Mouse (Mus musculus) embryonic facial prominence, embryonic 13.5 days (tissue): Measurements from ENCODE around the gene Dmrtb1. TPM values are rescaled to one million over a fixed set of nuclear protein-coding genes. Genes with fewer than 3 reads are reported as not detected.

ENCODE experiments used
- ATAC-seq: fragments of 200-750 bp; cut with Nextera tagmentation; 2 replicates; pipeline ENCODE4 v1.8.0; 2017; ENCODE audit warnings: low read depth; ENCODE audit not compliant: insufficient number of reproducible peaks, insufficient read depth, low FRiP score, low TSS enrichment
- H3K27ac ChIP-seq: fragments of 300-500 bp; sonication (generic); 2 replicates; pipeline ENCODE4 v1.5.1; 2015; ENCODE audit warnings: moderate library complexity, mild to moderate bottlenecking, inconsistent platforms
- H3K27me3 ChIP-seq: fragments of 300-500 bp; sonication (generic); 2 replicates; pipeline ENCODE4 v1.6.1; 2015; ENCODE audit warnings: mild to moderate bottlenecking, inconsistent platforms
- H3K36me3 ChIP-seq: fragments of 300-500 bp; sonication (generic); 2 replicates; pipeline ENCODE4 v1.6.1; 2015; ENCODE audit warnings: mild to moderate bottlenecking, inconsistent platforms
- H3K4me1 ChIP-seq: fragments of 300-500 bp; sonication (generic); 2 replicates; pipeline ENCODE4 v1.6.1; 2015; ENCODE audit warnings: inconsistent platforms
- H3K4me2 ChIP-seq: fragments of 300-500 bp; sonication (generic); 2 replicates; pipeline ENCODE4 v1.6.1; 2015; ENCODE audit warnings: moderate library complexity, mild to moderate bottlenecking, inconsistent platforms
- H3K4me3 ChIP-seq: fragments of 300-500 bp; sonication (generic); 2 replicates; pipeline ENCODE4 v1.5.1; 2015; ENCODE audit warnings: mild to moderate bottlenecking, inconsistent platforms
- H3K9ac ChIP-seq: fragments of 300-500 bp; sonication (generic); 2 replicates; pipeline ENCODE4 v1.6.1; 2015; ENCODE audit warnings: mild to moderate bottlenecking, inconsistent platforms
- H3K9me3 ChIP-seq: fragments of 300-500 bp; sonication (generic); 2 replicates; pipeline ENCODE4 v1.6.1; 2016; ENCODE audit warnings: inconsistent platforms
- WGBS: fragments of 180-500 bp; shearing (Covaris S2); methylation state at CpG from one replicate; pipeline ENCODE4 v1.1.7; 2015; ENCODE audit warnings: mixed read lengths; 5-methylcytosine and 5-hydroxymethylcytosine counted together
- polyA plus RNA-seq: library from polyadenylated mRNA; unstranded; fragments of >200 nt; fragmentation: Nextera tagmentation; extraction: Ambion mirVana; gene quantifications from 2 replicates; pipeline ENCODE4 v1.2.1, GENCODE M21; 2015

The Dmrtb1 gene
- polyA plus RNA-seq, 1 experiment from 2014 or later: 0.37 TPM

GRCm38 (mm10) chr4:107716754-107717299 lies 32.8 kb upstream of the Dmrtb1 start:
- no peak overlapping the region for H3K27ac ChIP-seq
- no peak overlapping the region for H3K4me2 ChIP-seq
- 72% methylated on average over 9 of the region's 9 CpGs for WGBS
- no peaks in the 10 kb centered on the region for H3K4me1 ChIP-seq
- H3K27me3 ChIP-seq: no peaks in the 10 kb centered on the region
- H3K9me3 ChIP-seq: no peaks in the 10 kb centered on the region
- no peak for ATAC-seq
- H3K4me3 ChIP-seq: no peak overlapping the region
- no peak overlapping the region for H3K9ac ChIP-seq
- no peaks in the 10 kb centered on the region for H3K36me3 ChIP-seq

GRCm38 (mm10) chr4:107706884-107707283 lies 22.9 kb upstream of the Dmrtb1 start:
- 0 out of 2 replicates have a peak, but pooled peaks cover 3% of the 10 kb centered on the region for H3K27me3 ChIP-seq
- WGBS: 77% methylated on average over 4 of the region's 4 CpGs
- no peaks in the 10 kb centered on the region for H3K36me3 ChIP-seq
- no peak overlapping the region for H3K27ac ChIP-seq
- H3K9me3 ChIP-seq: no peaks in the 10 kb centered on the region
- H3K4me1 ChIP-seq: no peaks in the 10 kb centered on the region
- no peak overlapping the region for H3K4me2 ChIP-seq
- ATAC-seq: no peak
- H3K9ac ChIP-seq: no peak overlapping the region
- no peak overlapping the region for H3K4me3 ChIP-seq

GRCm38 (mm10) chr4:107704185-107704584 lies 20.2 kb upstream of the Dmrtb1 start:
- no peak overlapping the region for H3K27ac ChIP-seq
- 0 out of 2 replicates have a peak, but pooled peaks cover 3% of the 10 kb centered on the region for H3K27me3 ChIP-seq
- H3K4me2 ChIP-seq: no peak overlapping the region
- H3K9ac ChIP-seq: no peak overlapping the region
- peaks cover 8% of the 10 kb centered on the region; the same call in 1 of the 2 replicates for H3K4me1 ChIP-seq
- 81% methylated on average over 1 of the region's 1 CpGs for WGBS
- H3K9me3 ChIP-seq: no peaks in the 10 kb centered on the region
- no peaks in the 10 kb centered on the region for H3K36me3 ChIP-seq
- ATAC-seq: no peak
- H3K4me3 ChIP-seq: no peak overlapping the region

GRCm38 (mm10) chr4:107701679-107702078 lies 17.6 kb upstream of the Dmrtb1 start:
- Histone ChIP-seq H3K9ac (no peak overlapping the region), H3K27ac (no peak overlapping the region), H3K36me3 (no peaks in the 10 kb centered on the region), H3K27me3 (no peaks in the 10 kb centered on the region), H3K4me2 (no peak overlapping the region), H3K4me1 (peaks cover 8% of the 10 kb centered on the region; the same call in 1 of the 2 replicates), H3K9me3 (no peaks in the 10 kb centered on the region), H3K4me3 (no peak overlapping the region)
- no peak for ATAC-seq
- WGBS: 63% methylated on average over 11 of the region's 11 CpGs

- H3K4me3 ChIP-seq: no peak overlapping the region
- H3K36me3 ChIP-seq: no peaks in the 10 kb centered on the region
- H3K27ac ChIP-seq: no peak overlapping the region
- ATAC-seq: no peak
- H3K4me1 ChIP-seq: peaks cover 8% of the 10 kb centered on the region; the same call in 1 of the 2 replicates
- no peak overlapping the region for H3K9ac ChIP-seq
- H3K9me3 ChIP-seq: no peaks in the 10 kb centered on the region
- 22% methylated on average over 11 of the region's 11 CpGs for WGBS
- H3K4me2 ChIP-seq: no peak overlapping the region
- H3K27me3 ChIP-seq: no peaks in the 10 kb centered on the region
Measured at GRCm38 (mm10) chr4:107701116-107701515, 17.1 kb upstream of the Dmrtb1 start.

GRCm38 (mm10) chr4:107699271-107699670 lies 15.2 kb upstream of the Dmrtb1 start:
- H3K36me3 ChIP-seq: no peaks in the 10 kb centered on the region

GRCm38 (mm10) chr4:107693816-107694215 lies 9.8 kb upstream of the Dmrtb1 start:
- H3K9ac ChIP-seq: no peak overlapping the region
- H3K9me3 ChIP-seq: no peaks in the 10 kb centered on the region
- no peaks in the 10 kb centered on the region for H3K36me3 ChIP-seq
- no peaks in the 10 kb centered on the region; the same call in 1 of the 2 replicates for H3K27me3 ChIP-seq
- no peak overlapping the region for H3K27ac ChIP-seq
- no peak overlapping the region for H3K4me2 ChIP-seq
- H3K4me3 ChIP-seq: no peak overlapping the region
- ATAC-seq: no peak
- H3K4me1 ChIP-seq: no peaks in the 10 kb centered on the region
- WGBS: 51% methylated on average over 5 of the region's 5 CpGs

More at GRCm38 (mm10) chr4:107699271-107699670, 15.2 kb upstream of the Dmrtb1 start:
- H3K9me3 ChIP-seq: no peaks in the 10 kb centered on the region
- no peak for ATAC-seq
- 52% methylated on average over 9 of the region's 9 CpGs for WGBS
- no peak overlapping the region for H3K4me3 ChIP-seq
- H3K9ac ChIP-seq: no peak overlapping the region
- no peaks in the 10 kb centered on the region for H3K27me3 ChIP-seq
- H3K27ac ChIP-seq: no peak overlapping the region
- peaks cover 8% of the 10 kb centered on the region; the same call in 1 of the 2 replicates for H3K4me1 ChIP-seq
- no peak overlapping the region for H3K4me2 ChIP-seq

- H3K36me3 ChIP-seq: no peaks in the 10 kb centered on the region
- H3K27ac ChIP-seq: no peak overlapping the region
- no peak for ATAC-seq
- H3K9me3 ChIP-seq: no peaks in the 10 kb centered on the region
- WGBS: 13% methylated on average over 11 of the region's 11 CpGs
- H3K4me3 ChIP-seq: no peak overlapping the region
- H3K4me2 ChIP-seq: peak overlapping the region; percentile 14; the same call in 1 of the 2 replicates
- 0 out of 2 replicates have a peak, but pooled peaks cover 7% of the 10 kb centered on the region for H3K4me1 ChIP-seq
- H3K27me3 ChIP-seq: no peaks in the 10 kb centered on the region; the same call in 1 of the 2 replicates
- no peak overlapping the region for H3K9ac ChIP-seq
Measured at GRCm38 (mm10) chr4:107688213-107688612, 4.2 kb upstream of the Dmrtb1 start.

GRCm38 (mm10) chr4:107687127-107687526 lies 3.1 kb upstream of the Dmrtb1 start:
- H3K4me3 ChIP-seq: no peak overlapping the region
- H3K4me2 ChIP-seq: peak overlapping the region; percentile 27; the same call in 1 of the 2 replicates
- no peak overlapping the region for H3K9ac ChIP-seq
- H3K4me1 ChIP-seq: 0 out of 2 replicates have a peak, but pooled peaks cover 7% of the 10 kb centered on the region
- no peak overlapping the region for H3K27ac ChIP-seq
- no peak for ATAC-seq
- 25% methylated on average over 12 of the region's 12 CpGs for WGBS
- no peaks in the 10 kb centered on the region for H3K27me3 ChIP-seq
- H3K36me3 ChIP-seq: no peaks in the 10 kb centered on the region
- H3K9me3 ChIP-seq: no peaks in the 10 kb centered on the region

- Histone ChIP-seq H3K4me2 (no peak overlapping the region), H3K4me1 (peaks cover 10% of the 10 kb centered on the region; the same call in 1 of the 2 replicates), H3K36me3 (no peaks in the 10 kb centered on the region), H3K27me3 (no peaks in the 10 kb centered on the region), H3K9me3 (no peaks in the 10 kb centered on the region), H3K9ac (no peak overlapping the region), H3K27ac (no peak overlapping the region), H3K4me3 (no peak overlapping the region)
- 89% methylated on average over 37 of the region's 37 CpGs for WGBS
- ATAC-seq: no peak
Measured at GRCm38 (mm10) chr4:107683006-107683756, 849 bp downstream of the Dmrtb1 start.

- 61% methylated on average over 9 of the region's 9 CpGs for WGBS
- Histone ChIP-seq H3K27me3 (no peaks in the 10 kb centered on the region), H3K4me1 (peaks cover 5% of the 10 kb centered on the region; the same call in 1 of the 2 replicates), H3K36me3 (no peaks in the 10 kb centered on the region), H3K9ac (no peak overlapping the region), H3K4me2 (no peak overlapping the region), H3K9me3 (no peaks in the 10 kb centered on the region), H3K4me3 (no peak overlapping the region), H3K27ac (no peak overlapping the region)
- no peak for ATAC-seq
Measured at GRCm38 (mm10) chr4:107681099-107681849, 2.8 kb downstream of the Dmrtb1 start.
